Mouse (Mus musculus) layer of hippocampus, adult 11-12 months (tissue): ENCODE results near the gene Ccdc159.

Experiments used
- DNase-seq: peaks from one replicate; pipeline ENCODE4 v3.0.0; 2022; ENCODE audit warnings: low spot score

The Ccdc159 gene

GRCm38 (mm10) chr9:21935466-21936131, 8.3 kb downstream of the Ccdc159 start:
- no peak for DNase-seq

- peak; percentile 98 for DNase-seq
Measured at GRCm38 (mm10) chr9:21936692-21937570, 9.7 kb downstream of the Ccdc159 start, which contains the start of gene Plppr2. Plppr2 (plus strand) TSS chr9:21937033.

- no peak for DNase-seq
Measured at GRCm38 (mm10) chr9:21937711-21938175, 10.5 kb downstream of the Ccdc159 start.

GRCm38 (mm10) chr9:21938234-21938855, 11.1 kb downstream of the Ccdc159 start:
- DNase-seq, result no peak

- DNase-seq, result no peak
Measured at GRCm38 (mm10) chr9:21943046-21943445, 15.8 kb downstream of the Ccdc159 start.

GRCm38 (mm10) chr9:21943638-21944037, 16.4 kb downstream of the Ccdc159 start:
- DNase-seq, result no peak

GRCm38 (mm10) chr9:21944267-21944666, 17.0 kb downstream of the Ccdc159 start:
- DNase-seq, result no peak

- no peak for DNase-seq
Measured at GRCm38 (mm10) chr9:21947540-21948130, 20.4 kb downstream of the Ccdc159 start.

GRCm38 (mm10) chr9:21948146-21948545, 20.9 kb downstream of the Ccdc159 start:
- DNase-seq, result no peak

GRCm38 (mm10) chr9:21948790-21949189, 21.5 kb downstream of the Ccdc159 start:
- DNase-seq, result no peak

- DNase-seq, result no peak
Measured at GRCm38 (mm10) chr9:21950322-21950721, 23.1 kb downstream of the Ccdc159 start.

GRCm38 (mm10) chr9:21951977-21952376, 24.7 kb downstream of the Ccdc159 start:
- DNase-seq, result no peak

- DNase-seq, result peak; percentile 63
Measured at GRCm38 (mm10) chr9:21953600-21953999, 26.3 kb downstream of the Ccdc159 start.

- DNase-seq, result no peak
Measured at GRCm38 (mm10) chr9:21954635-21955034, 27.4 kb downstream of the Ccdc159 start.

GRCm38 (mm10) chr9:21955225-21955569, 27.9 kb downstream of the Ccdc159 start:
- DNase-seq, result no peak

- peak; percentile 100 for DNase-seq
Measured at GRCm38 (mm10) chr9:21955570-21956281, 28.5 kb downstream of the Ccdc159 start, which contains the start of gene Swsap1. Swsap1 (plus strand) TSS chr9:21955755.

GRCm38 (mm10) chr9:21958372-21958771, 31.1 kb downstream of the Ccdc159 start:
- no peak for DNase-seq

- DNase-seq, result no peak
Measured at GRCm38 (mm10) chr9:21959244-21959643, 32.0 kb downstream of the Ccdc159 start.

- no peak for DNase-seq
Measured at GRCm38 (mm10) chr9:21960135-21960534, 32.9 kb downstream of the Ccdc159 start.

- DNase-seq, result no peak
Measured at GRCm38 (mm10) chr9:21960558-21961208, 33.4 kb downstream of the Ccdc159 start.

GRCm38 (mm10) chr9:21961366-21961980, 34.2 kb downstream of the Ccdc159 start:
- DNase-seq, result no peak
